Mouse (Mus musculus): ENCODE measurements around the gene Rtp4.

DNA sequence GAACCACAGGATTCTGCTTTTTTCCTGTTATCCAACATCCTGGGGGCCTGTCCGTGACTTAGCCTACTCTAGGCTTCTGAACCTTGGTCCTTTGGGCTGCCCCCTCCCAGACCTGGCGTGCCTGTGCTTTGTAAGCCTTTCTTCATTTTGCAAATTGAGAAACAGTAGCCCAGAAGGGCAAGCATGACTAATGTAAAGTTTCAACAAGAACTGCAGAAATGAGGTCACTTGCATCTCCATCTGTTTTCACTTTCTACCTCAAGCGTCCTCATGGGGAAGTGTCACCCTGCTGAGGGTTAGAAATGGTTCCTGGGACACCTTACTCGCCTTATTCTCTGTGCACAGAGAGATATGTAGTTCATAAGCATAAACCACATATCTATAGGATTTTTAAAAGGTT, 27.3 kb upstream of the Rtp4 start:
- TF ChIP-seq POLR2A (IDR thresholded peaks at IDR 0.05; ENCODE audit: borderline replicate concordance, extremely low read depth, insufficient read depth, insufficient read length, poor library complexity, severe bottlenecking): no peak
- TF ChIP-seq CTCF (IDR thresholded peaks at IDR 0.05; ENCODE audit: borderline replicate concordance, extremely low read depth, insufficient read depth, insufficient read length): no peak
